Mouse (Mus musculus) heart, adult 11 months (tissue): Measurements from ENCODE around the gene Zdhhc1.

ENCODE experiments used
- DNase-seq: peaks from one replicate; pipeline ENCODE4 v3.0.0; 2022

Zdhhc1 gene

DNA sequence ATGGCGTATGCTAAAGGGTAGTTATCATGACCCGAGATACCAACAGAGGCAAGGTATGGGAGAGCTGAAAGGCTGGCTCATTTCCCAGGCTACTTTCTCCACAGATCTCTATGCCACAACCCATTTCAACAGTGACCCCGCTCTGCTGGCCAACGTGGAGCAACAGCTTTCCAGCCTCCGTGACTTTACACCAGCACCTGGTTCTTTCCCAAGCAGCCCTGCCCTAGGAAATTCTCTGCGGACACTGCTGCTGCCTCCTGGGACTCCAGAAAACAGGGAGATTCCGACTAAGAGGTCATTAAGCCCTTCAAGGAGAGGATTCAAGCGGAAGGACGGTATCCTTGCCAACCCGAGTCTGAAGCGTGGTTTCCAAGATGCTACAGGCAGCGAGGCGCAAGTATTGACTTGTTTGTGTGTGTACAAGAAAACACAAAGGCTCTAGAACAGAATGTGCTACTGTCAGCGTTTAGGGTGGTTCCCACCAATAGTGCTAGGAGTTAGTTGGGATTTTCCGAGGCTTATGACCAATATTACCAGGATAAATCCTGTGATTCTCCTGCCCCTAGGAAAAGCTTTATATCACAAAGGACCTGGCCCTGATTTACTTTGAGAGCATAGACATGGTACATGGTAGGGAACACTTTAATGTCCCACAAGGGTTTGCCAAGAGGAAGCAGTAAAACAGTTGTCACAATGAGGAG is 44.6 kb downstream of the Zdhhc1 start:
- peak; percentile 95 for DNase-seq

DNA sequence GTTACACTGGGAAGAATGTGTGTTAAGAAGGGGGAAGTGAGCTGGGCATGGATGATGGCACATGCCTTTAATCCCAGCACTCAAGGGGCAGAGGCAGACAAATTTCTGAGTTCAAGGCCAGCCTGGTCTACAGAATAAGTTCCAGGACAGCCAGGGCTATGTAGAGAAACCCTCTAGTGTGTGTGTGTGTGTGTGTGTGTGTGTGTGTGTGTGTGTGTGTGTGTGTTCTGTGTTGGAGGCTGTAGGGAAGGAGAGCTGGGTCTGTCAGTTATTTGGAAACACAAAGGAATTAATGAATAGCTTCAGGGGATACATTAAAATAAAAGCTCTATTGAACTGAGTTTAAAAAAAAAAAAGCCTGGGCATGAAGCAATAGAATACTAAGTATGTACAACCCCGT is 45.7 kb downstream of the Zdhhc1 start:
- peak; percentile 23 for DNase-seq

DNA sequence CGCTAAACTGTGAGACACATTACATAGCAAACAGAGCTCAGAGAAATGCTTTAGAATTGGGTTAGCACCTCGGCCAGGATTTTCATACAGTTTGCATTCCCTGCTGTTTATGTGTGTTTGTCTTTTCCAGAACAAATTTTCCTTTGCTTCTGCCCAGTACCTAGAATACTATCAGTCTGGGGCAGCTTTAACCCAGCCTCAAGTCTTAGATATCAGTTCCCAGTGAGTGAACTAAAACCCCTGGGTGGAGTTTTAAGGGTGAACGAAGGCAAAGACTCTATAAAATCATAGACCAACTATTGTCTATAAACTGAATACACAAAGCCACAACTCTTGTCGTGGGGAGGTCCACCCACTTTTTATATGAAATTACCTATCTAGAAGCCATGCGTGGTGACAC is 48.1 kb downstream of the Zdhhc1 start:
- peak; percentile 56 for DNase-seq

DNA sequence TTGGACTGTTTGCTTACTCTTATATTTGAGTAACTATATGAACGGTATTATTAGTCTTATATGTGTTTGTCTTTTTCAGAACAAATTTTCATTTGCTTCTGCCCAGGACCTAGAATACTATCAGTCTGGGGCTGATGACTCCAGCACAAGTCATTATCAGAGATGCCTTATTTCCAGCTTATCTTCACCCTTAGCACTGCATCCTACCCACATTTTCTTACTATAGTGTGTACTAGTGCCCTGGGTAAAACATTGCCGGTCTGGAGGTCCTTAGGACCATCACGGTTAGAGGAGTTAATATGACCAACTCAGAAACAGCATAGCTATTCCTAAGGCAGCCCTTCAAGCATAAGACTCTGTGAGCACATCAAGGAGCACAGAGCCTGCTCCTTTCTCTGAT is 48.5 kb downstream of the Zdhhc1 start:
- no peak for DNase-seq

DNA sequence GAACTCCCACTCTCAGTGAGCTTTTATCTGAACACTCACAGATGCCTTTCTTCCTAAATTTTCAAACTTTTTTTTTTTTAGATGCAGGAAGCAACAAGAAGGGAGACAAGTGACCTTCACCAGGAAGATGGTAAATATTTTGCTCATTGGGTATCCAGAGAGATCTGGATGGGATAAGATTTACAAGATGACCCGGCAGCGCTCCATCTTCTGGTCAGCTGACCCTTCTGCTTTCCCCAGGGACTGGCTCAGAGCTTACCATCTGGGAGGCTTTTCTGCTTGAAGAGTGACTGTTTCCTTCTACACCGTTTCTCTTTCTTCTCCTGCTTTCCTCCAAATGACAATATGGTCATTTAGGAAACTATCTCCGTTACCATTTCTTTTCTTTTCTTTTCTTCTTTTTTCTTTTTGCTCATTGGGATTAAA is 50.6 kb downstream of the Zdhhc1 start:
- no peak for DNase-seq

DNA sequence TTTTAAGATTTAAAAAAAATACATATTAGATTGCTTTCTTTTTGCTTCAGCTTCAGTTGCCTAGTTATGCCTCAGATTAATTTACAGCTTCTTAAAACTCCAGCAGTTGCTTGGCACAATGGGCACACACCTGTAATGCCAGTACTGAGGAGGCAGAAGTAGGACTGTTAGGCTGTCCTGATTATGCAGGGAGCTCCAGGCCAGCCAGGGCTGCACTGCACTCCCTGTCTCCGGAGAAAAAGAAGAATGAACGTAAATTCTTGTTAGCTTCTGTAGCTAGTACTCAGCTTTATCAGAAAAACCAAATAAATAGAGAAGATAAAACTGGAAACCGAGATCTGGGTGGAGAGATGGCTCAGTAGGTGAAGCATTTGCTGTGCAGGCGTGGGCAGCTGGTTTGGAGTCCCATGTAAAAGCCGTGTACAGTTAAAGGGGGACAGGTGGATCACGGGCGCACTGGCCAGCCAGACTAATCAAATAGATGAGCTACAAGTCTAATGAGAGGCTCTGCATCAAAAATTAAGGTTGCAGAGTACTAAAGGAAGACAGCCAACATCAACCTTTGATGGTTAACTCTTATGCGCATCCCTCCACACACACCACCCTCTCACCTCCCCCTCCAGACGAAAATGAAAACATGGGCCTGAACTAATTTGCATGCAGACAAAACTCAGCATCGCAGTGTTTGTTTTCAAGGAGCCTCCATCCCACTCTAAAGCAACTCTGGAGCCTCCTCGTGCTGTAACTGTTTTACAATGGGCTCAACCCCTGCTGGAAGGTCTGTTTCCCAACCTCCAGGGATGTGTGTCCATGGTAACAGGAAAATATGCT is 51.2 kb downstream of the Zdhhc1 start:
- DNase-seq: peak; percentile 95

DNA sequence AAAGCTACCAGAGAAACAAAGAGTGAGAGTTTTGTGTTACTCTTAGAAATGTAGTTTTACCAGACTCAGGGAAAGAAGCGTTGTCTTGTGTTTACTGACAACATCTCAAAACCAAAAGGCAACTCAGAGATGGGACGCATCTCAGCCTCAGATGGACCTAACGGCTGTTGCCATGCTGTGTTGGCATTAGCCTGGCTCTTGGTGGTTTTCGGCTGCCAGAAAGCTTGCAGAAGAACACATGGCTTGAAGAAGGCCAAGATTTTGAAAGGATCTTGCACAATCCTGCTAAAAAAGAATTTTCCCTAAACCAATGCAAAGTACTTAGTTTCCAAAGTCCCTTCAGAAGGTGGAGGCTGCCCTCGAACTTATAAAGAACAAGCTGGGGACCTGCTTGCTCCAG is 54.0 kb downstream of the Zdhhc1 start:
- DNase-seq: peak; percentile 58

DNA sequence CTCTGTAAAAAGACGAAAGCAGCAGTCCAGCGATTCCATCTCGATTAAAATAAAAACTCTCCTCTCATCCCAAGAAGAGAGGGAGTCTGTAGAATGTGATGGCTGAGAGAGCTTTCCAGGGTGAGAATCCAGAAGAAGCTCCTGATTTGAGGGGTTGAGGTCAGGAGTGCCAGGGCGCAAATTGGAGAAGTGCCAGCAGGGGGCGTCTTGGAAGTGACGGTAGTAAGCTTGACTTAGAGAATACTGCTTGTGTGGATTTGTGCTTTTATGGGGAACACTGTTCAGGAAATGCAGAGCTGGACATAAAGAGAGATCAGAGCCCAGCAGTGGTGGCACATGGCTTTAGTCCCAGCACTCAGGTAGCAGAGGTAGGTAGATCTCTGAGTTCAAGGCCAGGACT is 55.3 kb downstream of the Zdhhc1 start:
- DNase-seq: peak; percentile 82

DNA sequence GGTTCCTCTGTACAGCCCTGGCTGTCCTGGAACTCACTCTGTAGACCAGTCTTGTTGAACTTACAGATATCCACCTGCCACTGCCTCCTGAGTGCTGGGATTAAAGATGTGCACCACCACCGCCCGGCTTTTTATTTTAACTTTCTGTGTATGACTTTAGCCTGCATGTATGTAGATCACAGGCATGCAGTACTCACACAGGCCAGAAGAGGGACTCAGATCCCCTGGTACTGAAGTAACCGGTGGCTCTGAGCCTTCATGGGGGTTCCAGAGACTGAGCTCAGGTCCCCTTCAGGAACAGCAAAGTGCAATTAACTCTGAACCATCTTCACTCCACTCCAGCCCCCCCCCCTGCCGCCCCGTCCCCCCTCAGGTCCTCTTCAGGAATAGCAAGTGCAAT is 57.8 kb downstream of the Zdhhc1 start:
- DNase-seq: peak; percentile 89

DNA sequence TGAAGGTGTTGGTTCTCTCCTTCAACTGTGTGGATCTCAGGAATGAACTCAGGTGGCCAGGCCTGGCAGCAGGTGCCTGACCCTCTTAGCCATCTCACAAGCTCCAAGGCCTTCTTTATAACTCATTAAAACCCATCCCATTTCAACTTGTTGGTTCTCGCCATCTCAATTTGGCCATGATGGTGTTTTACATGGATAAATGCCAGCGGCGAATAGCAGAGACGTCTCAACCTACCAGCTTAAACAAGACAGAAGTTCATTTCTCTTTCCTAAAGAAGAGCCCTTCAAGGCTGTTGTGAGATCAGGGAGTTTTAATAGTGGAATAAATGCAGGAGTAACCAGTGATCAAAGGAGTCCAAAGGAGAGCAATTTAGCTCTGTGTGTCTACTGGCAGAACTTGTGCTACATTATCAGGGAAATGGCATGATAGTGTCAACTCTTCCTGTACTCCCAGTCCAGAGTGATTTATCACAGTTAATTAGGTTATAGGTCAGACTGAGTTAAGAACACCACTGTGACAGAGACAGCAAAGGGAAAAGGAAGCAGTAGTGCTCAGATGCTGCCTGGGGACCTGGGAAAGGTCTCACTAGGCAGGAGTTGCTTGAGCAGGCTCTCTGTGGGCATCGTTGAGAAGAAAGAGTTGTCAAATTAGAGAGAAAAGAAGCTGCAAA is 59.5 kb downstream of the Zdhhc1 start:
- DNase-seq: peak; percentile 78

DNA sequence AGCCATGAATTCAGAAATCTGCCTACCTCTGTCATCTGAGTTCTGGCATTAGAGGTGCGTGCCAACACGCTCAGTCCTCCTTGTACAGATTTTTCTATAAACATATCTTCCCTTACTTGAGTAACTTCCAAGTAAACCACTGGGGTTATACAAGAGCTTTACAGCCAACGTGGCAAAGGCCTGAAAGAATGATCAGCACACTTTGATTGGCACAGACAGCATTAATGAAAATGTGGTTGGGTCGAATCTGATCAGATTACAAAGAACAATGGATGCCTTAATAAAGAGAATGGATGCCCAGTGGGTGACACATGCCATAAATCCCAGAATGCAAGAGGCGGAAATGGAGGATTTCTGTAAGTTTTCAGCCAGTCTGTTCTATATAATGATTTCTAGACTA is 60.5 kb downstream of the Zdhhc1 start:
- DNase-seq: no peak

DNA sequence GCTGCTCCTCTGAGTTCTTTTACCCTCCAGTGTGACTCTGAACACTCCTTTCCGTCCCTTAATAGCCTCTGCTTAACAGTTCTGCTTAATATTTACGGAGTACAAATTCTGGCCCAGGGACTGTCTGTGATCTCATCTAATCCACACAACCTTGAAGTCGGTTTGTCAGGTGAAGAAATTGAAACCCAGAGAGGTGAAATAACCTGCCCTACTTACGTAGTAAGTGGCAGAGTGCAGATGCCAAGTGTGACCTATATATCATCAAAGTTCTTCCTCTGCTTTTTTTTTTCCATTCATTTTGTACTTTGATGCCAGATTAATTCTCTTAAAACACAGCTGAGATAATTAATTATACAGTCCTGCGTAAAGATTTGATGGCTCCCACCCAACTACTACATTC is 62.6 kb downstream of the Zdhhc1 start:
- DNase-seq: peak; percentile 42

DNA sequence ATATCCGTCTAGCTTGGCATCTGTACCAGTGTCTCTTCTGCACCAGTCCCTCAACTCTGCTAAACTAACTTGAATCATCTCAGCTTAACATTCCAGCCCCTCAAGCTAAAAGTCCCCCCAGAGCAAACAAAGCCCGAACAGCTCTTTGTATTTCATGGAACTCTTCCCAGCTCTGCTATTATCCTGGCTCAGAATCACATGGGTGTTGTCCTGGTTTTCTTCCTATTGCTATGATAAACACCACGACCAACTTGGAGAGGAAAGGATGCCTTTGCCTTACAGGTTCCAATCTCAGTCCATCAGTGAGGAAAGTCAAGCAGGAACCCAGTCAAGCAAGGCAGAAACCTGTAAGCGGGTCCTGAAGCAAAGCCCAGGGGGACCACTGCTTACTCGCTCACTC is 63.2 kb downstream of the Zdhhc1 start:
- peak; percentile 95 for DNase-seq

DNA sequence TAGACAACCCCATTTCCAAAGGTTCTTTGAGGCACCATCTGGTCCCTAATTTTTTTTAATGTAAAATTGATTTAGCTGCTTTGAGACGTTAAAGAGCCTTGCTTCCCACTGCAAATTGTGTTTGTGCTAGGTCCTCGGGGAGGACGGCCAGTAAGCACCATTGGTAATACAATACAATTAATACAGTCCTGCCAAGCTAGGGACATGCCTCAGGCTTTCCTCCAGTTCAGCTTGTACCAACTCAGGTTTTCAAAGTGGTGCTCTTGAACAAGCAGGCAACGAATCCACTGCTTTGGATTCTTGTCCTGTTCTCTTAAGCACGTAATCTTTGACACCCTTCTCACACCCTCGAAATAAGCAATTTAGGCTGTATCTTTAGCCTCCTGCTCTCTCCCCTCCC is 63.7 kb downstream of the Zdhhc1 start:
- peak; percentile 87 for DNase-seq

DNA sequence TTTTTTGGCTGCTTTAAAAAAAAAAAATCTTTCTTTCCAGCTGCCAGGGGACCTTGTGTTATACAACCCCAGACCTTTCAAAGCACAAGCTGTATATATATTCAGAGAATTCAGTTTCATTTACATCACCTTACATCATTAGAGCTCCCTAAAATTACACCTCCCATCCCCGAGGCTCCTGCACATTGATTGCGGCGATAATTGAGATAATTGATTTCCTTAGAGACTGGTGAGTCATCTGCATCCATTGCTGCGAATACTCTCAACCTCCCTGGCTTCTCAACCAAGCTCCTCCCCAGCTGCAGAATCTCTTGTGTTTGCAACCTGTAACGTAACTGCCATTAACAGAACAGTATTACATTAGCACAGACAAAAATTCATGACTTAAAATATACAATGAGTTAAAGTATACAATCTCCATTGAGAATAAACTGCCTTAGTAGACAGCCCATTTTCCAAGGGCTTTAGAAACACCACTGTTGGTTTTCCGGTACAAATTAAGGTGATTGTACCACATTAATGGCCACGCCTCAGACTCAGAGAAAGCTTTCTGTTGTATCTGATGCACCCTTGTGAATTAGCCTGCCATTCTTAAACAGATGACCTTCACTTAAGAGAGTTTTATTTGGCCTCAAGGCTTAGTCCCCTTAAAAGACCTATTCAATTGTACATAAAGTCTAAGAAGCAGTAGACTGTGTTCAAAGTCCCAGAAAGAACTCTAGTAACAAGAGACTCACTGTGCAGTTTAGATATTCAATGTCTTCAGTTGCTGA is 64.8 kb downstream of the Zdhhc1 start:
- DNase-seq: peak; percentile 68

DNA sequence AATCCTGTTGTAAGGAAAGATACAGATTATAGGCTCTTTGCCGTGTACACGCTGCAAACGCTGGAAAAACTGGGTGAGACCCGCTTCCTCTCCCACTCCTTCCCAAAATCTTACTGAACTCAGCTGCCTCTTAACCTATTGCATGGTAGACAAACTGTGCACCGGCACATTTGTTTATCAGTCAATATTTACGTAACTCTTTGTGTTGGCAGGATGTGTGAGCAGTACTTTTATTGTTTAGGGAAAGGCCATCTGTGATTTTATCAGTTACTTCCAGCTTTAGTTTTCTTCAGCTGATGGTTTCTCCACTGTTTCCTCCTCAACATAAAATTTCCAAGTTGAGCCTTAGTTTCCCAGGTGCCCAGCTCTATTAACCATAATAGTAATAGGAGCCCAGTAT is 69.8 kb downstream of the Zdhhc1 start:
- peak; percentile 85 for DNase-seq
